Mouse (Mus musculus): ENCODE measurements at regions not wholly inside any gene's neighbourhood (a gene's known extent, or its start where the extent isn't known, plus 50 kb on each side); places are given as distances from the start of the nearest gene placed in this dataset.

GRCm38 (mm10) chr4:56492537-56493221 is 247.2 kb upstream of the Gm26657 start:
- peak; percentile 74 to 81 for DNase-seq
- intact Hi-C loops (cut with DNase I) = loop anchor here (1.0 to 10.0 kb wide), 5 partner anchors 130 to 978 kb away; no protein-coding TSS in a partner anchor

- DNase-seq = no peak
- intact Hi-C loops (cut with DNase I) = no loop called here
These were observed 250.5 kb upstream of the Gm26657 start for GRCm38 (mm10) chr4:56489361-56489760.

- intact Hi-C loops (cut with DNase I) = no loop called here
- DNase-seq = no peak
These were observed 256.2 kb upstream of the Gm26657 start for GRCm38 (mm10) chr4:56483708-56484107.

GRCm38 (mm10) chr4:56456788-56457187 is 283.1 kb upstream of the Gm26657 start:
- intact Hi-C loops (cut with DNase I) = no loop called here
- no peak for DNase-seq

- no peak for DNase-seq
- intact Hi-C loops (cut with DNase I) = no loop called here
These were observed 318.3 kb upstream of the Gm26657 start for GRCm38 (mm10) chr4:56421575-56421974.

DNA sequence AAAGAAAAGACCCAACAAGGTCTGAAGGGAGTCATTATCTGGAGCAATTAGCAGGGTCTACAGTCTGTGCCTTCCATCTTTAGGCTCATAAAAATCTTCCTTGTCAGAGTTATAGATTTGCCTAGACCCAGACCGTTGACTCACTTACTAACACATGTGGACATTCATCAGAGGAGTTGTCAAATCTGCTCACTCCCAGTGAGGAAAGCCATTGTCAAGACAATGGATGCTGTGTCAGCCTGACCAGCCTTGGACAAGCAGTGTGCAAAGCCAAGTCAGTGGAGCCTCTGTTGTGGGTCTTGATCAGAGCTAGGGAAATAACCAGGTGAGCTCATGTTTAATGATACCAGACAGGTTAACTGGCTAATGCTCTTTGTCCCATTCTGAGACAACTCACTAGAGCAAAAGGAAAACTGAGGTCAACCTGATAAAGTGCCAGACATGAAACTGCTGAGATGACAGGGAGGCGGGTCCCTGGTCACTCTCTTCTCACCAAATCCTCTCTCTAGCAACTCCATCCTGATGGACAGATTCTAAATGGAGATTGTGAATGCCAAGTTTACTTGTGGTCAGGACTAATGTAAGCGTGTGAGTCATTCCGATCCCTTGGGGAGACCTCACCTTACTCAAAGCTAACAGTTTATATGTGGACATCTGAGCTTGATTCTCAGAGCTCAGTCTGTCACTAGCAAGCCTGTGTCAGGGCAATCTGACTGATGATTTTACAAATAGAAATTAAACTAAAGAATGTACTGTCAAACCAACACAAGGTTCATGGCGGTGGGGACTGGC is 320.6 kb upstream of the Gm26657 start:
- no peak for DNase-seq
- intact Hi-C loops (cut with DNase I) = no loop called here

DNA sequence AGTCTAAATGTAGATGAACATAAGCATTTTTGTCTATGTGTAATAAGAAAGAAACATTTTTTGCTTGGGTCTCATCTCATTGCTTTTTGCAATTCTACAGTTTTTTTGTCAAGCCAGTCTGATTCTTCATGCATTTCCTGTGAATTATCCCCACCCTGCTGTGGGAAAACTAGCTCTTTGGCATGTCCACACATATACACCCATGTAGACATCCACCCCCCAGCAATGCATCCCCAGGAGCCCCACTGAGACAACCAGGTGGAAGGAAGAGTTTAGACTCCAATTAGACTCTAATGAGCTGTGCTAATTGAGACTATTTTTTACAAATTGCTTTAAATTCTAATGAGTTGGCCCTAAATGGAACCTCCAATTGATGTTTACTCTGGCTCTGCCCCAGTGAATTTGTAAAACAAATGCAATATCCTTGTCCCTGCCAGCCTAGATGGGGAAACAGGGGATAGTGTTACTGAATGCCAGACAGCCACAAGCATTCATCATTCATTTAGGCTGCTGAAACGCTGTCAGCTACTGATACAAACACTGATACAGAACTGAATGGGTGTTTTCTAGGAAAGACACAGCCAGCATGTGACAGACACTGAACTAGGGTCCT is 328.7 kb upstream of the Gm26657 start:
- intact Hi-C loops (cut with DNase I) = no loop called here
- DNase-seq = no peak

DNA sequence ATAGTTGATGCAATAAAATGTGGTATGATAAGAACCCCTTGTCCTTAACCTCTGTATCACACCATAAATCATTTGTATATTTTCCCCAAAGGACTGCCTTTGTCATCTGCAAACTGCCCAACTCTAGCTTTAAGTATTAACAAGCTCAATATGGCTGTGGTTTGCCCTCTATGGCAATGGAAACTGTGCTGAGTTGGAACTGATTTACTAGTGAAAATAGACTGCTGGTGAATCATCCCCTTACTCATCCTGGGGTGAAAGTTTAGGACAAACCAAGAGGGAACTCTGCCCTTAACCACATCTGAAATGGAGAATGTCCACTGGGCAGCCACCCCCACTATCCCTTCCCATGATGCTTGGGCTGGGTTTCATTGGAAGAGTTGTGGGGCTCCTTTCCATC is 346.1 kb upstream of the Gm26657 start:
- DNase-seq = no peak
- intact Hi-C loops (cut with DNase I) = no loop called here

DNA sequence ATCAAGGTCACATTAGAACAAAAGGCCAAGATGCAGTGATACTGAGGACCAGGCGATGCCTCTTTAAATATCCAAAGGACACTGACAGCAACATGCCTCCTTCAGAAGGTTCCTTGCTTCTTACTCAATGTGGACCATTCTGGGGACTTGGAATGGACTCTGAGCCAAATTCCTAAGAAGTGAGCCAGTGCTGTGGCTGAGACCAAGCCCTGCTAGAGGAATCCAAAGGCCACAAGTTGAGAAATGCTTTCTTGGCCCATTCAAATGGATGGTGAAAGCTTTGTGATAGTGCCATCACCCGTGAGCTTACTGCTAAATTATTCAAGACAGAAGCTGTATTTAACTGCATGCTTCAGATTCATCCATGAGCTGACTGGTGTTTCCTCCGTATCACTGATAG is 352.8 kb upstream of the Gm26657 start:
- intact Hi-C loops (cut with DNase I) = no loop called here
- peak; percentile 34 to 44 for DNase-seq

GRCm38 (mm10) chr4:56375745-56376144 is 364.1 kb upstream of the Gm26657 start:
- intact Hi-C loops (cut with DNase I) = no loop called here
- no peak for DNase-seq

DNA sequence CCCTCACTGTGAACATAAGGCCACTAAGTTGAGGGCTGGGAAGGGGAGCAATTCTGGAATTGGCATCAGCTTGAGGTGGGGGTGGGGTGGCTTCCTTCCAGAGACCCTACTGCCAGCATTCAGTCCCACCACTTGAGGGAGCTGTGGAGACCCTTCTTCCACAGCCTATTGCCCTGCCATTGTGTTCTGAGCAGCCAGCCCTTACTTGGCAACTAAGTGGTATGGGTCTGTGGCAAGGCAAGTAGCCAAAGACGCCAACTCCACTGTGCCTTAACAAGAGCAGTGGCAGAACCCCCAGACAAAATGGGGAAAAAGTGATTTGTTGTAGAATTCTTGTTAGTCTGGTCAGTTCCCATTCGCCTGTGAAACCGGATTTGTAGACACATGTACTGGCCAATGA is 365.4 kb upstream of the Gm26657 start:
- intact Hi-C loops (cut with DNase I) = no loop called here
- DNase-seq = no peak

DNA sequence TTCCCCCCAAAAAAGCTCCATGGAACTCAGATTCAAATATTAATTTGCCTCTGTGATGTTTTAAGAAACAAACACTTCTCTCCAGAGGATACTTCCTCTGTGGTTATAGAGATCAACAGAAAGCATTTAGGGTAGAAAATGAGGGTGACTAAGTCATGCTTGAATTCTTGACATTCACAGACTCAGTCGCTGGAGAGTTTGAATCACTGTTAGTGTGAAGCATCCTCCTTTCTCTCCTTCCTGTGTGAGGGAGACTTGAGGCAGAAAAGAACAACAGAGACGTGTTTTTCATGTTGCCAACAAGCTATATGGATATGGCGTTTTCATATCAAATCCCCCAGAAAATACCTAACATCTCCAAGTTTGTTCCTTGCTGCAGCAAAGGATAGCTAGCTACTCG is 366.1 kb upstream of the Gm26657 start:
- no peak for DNase-seq
- intact Hi-C loops (cut with DNase I) = no loop called here

GRCm38 (mm10) chr4:56373167-56373566 is 366.7 kb upstream of the Gm26657 start:
- intact Hi-C loops (cut with DNase I) = no loop called here
- DNase-seq = no peak

DNA sequence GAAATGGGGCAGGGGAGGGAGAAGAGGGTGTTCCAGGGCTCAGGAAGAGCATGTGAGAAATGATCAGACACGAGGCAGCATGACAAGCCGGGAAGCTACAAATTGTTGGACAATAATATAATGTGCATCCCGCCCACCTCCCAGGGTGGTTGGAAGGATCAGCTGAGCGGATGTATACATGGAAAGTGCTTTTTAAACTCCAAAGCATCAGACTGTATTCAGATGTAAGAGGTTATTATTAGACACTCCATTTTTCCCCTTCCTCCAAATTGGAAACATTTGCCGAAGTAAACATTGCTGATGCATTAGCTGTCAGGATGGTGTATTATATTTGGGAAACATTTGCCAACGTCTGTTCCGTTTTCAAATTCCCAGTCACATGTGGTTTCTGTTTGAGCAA is 367.2 kb upstream of the Gm26657 start:
- intact Hi-C loops (cut with DNase I) = no loop called here
- no peak for DNase-seq

- intact Hi-C loops (cut with DNase I) = loop anchor here (5.0 to 10.0 kb wide), 4 partner anchors 128 to 852 kb away; no protein-coding TSS in a partner anchor
These were observed 375.3 kb upstream of the Gm26657 start for GRCm38 (mm10) chr4:56364594-56364993.

GRCm38 (mm10) chr4:56362121-56362520 is 377.7 kb upstream of the Gm26657 start:
- DNase-seq = peak; percentile 10 to 27

More at GRCm38 (mm10) chr4:56364594-56364993, 375.3 kb upstream of the Gm26657 start:
- DNase-seq = no peak

DNA sequence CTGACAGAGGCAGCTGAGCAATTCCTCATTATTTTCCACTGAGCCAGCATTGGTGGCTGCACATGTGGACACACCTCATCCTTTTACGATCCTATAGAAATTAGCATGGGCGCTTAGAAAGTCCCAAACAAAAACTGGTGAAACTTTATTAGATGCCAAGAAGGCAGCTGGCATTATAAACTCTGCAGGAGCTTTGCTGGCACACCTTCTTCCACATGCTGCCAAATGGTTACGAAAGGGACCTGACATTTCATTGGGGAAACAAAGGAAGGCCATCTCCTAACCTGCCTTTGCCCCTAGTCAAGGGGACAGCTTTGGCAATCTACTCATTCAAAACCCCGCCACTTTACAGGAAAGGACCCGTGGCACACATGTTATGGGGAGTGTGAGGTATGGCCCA is 390.7 kb upstream of the Gm26657 start:
- intact Hi-C loops (cut with DNase I) = no loop called here
- no peak for DNase-seq

More at GRCm38 (mm10) chr4:56362121-56362520, 377.7 kb upstream of the Gm26657 start:
- intact Hi-C loops (cut with DNase I) = loop anchor here (5.0 to 10.0 kb wide), 4 partner anchors 130 to 850 kb away; no protein-coding TSS in a partner anchor

DNA sequence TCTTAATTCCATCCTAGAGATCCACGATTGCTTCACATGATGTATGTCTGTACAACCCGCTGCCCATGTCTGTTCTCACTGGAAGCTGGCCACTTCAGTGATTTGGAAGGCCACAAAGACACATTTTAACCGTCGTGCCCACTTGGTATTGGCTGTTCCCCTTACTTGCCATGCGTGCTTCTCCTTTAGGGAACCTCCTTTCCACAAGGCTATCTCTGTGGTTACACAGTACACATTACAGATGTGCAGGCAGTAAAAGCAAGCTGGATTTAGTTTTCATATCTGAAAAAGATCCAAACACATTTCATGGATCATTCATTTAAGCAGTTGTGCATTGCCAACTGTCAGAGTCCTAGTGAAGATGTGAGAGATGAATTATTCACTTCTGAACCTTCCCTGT is 414.7 kb upstream of the Gm26657 start:
- intact Hi-C loops (cut with DNase I) = no loop called here
- no peak for DNase-seq

- intact Hi-C loops (cut with DNase I) = no loop called here
- no peak for DNase-seq
These were observed 420.7 kb upstream of the Gm26657 start for GRCm38 (mm10) chr4:56319134-56319533.

GRCm38 (mm10) chr4:56305664-56306330 is 434.1 kb upstream of the Gm26657 start:
- DNase-seq = peak; percentile 7 to 10

DNA sequence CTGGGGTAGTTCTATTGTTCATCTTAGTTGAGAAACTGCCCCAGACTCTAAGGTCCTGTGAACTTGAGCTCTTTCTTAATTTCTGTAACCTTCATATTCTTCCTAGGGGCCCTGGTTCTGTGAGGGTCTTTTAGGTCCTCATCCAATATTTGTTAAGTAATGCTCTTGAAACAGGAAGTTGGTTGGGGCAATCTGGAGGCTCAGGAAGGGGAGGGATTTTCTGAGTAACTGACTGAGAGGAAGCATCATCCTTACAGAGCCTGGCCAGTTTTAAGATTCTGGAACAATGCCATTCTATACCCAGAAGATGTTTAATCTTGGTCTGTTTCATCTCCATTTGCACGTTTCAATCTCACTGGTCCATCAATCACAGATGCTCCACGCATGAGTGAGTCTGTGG is 435.6 kb upstream of the Gm26657 start:
- intact Hi-C loops (cut with DNase I) = no loop called here
- no peak for DNase-seq

More at GRCm38 (mm10) chr4:56305664-56306330, 434.1 kb upstream of the Gm26657 start:
- intact Hi-C loops (cut with DNase I) = no loop called here
